Mouse (Mus musculus) ES-Bruce4 (cell line): ENCODE results near the gene Cd209f.
"Not testable (repeated sequence)": the region's sequence is repeated elsewhere in the genome, so short reads cannot be mapped to it uniquely, and the experiment has no call there.

ENCODE experiments used
- CTCF ChIP-seq: IDR thresholded peaks from one replicate; pipeline ENCODE4 v1.8.1; 2011; ENCODE audit warnings: low read depth, low read length
- POLR2A ChIP-seq: IDR thresholded peaks from one replicate; pipeline ENCODE4 v1.8.1; 2011; ENCODE audit warnings: low read length; ENCODE audit not compliant: insufficient read depth

GRCm38 (mm10) chr8:4088514-4088913, 17.1 kb downstream of the Cd209f start:
- TF ChIP-seq POLR2A, CTCF: not testable (repeated sequence)
